Mouse (Mus musculus) heart, postnatal 0 days (tissue): Measurements from ENCODE around the gene Sco2.

Source experiments
- CTCF ChIP-seq: IDR thresholded peaks from 2 replicates; pipeline ENCODE4 v1.5.1; 2016; ENCODE audit warnings: antibody characterized with exemption, control low read depth, low read depth
- EP300 ChIP-seq: IDR thresholded peaks from 2 replicates; pipeline ENCODE4 v1.6.1; 2016; ENCODE audit warnings: antibody characterized with exemption, low read depth

DNA sequence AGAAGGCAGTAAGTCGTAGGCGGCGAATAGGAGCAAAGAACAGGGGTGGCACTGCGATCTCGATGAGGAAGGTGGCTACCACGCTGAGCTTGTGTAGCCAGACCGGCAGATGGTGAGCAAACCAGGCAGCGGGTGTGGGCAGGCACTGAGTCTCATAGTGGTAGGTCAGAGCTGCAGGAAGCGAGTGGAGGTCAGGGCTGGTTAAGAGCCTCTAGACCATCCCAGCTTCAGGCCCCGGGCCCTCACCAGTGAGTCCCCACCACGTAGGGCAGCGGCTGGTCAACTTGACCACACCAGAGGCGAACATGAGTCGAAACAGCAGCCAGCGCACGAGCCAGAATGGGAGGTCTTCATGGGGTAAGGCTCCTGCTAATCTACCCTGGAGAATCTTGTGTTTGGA lies 19.8 kb downstream of the Sco2 start:
- TF ChIP-seq EP300 (no peak), CTCF (no peak)
